Mouse (Mus musculus): Measurements from ENCODE around the gene Xrcc3.

Gene Xrcc3

GRCm38 (mm10) chr12:111813766-111814617, at the start of gene Xrcc3, which contains the start of gene Zfyve21:
Gene Xrcc3, minus strand, starts transcription at chr12:111813873.
Gene Zfyve21, plus strand, starts transcription at chr12:111814170.
- peak; percentile 98 for DNase-seq (ENCODE audit: low read depth)

DNA sequence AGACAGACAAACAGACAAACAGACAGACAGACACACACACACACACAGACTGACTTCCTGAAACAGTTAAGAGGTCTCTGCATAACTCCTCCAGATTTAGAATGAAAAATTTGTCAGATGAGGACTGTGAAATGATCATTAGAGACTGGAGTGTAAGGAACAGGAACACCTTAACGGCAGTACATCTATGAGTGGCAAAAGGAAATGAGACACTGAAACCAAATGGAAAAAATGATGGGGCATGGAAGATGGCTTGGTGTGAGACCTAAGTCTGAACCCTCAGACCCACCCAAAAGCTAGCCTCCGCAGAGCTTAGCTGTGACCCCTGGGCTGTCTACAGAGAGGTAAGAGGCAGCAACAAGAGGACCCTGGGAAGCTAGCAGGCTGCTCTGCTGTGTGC, 41.8 kb upstream of the Xrcc3 start:
- DNase-seq (ENCODE audit: low read depth): no peak

DNA sequence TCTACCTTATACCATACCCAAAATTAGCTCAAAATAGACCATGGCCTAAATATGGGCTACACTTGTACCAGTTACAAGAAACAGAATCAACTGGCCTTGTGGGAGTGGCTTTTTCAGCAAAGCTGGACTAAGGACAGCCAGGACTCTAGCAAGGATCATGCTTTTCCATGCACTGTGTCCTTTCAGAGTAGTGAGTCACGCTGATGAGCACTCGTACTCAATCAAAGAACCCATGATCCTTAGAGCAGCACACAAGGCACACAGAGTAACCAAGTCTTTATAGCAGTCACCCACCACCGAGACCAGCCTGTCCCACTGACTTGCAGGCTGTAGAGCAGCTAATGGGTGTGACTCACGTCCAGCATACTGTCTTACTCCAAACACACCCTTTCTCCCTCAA, 39.9 kb upstream of the Xrcc3 start:
- no peak for DNase-seq (ENCODE audit: low read depth)

DNA sequence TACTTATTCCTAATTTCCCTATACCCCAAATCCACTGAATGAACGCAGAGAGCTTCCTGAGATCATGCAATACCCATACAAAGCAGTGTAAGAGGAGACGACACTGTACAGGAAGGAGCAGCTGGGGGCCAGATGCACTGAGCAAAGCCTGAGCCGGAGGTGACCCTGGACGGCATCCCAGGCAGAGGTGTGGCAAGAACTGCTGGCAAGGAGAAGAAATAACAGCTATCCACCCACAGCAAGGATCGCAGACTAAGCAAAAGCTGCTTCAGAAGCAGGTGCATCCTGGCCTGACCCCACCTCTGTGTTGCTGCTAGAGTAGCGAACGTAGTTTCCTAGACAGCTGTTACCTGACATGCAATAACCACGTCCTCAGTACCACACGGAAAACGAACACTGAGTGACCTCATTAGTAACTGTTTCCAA, 39.4 kb upstream of the Xrcc3 start:
- DNase-seq (ENCODE audit: low read depth): no peak

GRCm38 (mm10) chr12:111851745-111852144, 38.1 kb upstream of the Xrcc3 start:
- DNase-seq (ENCODE audit: low read depth): no peak

DNA sequence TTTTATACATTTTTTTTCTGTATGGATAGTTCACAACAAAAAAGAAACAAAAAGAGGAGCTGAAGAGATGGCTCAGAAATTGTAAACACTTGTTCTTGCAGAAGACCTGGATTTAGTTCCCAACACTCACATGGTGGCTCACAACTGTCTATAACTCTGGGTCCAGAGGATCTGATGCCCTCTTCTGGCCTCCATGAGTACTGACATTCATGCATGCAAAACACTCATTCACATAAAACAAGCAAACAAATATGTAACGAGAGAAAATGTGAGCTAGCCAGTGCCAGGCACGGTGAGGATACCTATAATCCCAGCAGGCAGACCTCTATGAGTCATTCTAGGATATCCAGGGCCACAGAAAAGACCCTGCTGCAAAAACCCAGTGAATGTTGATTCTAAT, 37.6 kb upstream of the Xrcc3 start:
- no peak for DNase-seq (ENCODE audit: low read depth)

DNA sequence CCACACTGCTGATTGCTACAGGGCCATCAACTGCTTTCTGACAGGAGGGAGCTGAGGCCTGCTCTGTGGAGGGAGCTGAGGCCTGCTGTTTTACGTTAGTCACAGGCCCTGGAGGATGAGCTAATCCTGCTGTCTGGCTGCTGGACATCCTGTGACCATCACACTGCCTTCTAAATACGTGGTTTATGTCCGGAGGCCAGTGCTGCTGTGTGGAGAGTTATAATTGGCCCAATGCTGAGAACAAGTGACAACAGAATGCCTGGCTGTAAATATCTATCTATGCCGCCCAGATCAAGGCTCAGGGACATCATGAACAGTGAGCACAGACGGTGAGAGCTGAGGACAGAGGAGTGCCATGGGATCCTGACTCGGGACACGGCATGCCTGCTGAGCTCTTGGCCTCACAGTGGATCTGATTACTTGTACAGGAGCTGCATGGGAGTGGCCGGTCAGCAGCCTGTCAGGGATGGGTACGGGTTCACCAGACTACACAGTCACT, 34.7 kb upstream of the Xrcc3 start:
- DNase-seq (ENCODE audit: low read depth): no peak

- no peak for DNase-seq (ENCODE audit: low read depth)
These were observed 33.1 kb upstream of the Xrcc3 start for GRCm38 (mm10) chr12:111846815-111847214.

GRCm38 (mm10) chr12:111845953-111846352, 32.3 kb upstream of the Xrcc3 start:
- no peak for DNase-seq (ENCODE audit: low read depth)

DNA sequence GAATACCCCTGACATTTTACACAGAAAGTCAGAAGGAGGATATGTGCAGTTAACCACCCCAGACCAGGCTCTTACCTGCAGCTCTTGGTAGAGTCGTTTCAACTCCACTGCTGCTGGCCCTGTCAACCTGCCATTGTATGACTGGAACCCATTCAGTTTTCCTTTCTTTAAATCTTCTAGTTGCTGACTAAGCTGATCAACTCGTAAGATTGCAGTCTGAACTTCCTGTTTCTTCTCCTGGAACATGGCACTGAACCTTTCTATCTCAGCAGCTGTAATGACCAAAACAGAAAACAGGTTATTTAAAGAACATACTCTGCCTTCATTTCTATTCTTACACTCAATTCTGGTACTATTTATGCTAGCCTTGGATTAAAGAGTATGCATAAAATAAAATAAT, 29.8 kb upstream of the Xrcc3 start:
- no peak for DNase-seq (ENCODE audit: low read depth)

GRCm38 (mm10) chr12:111842565-111843433, 29.1 kb upstream of the Xrcc3 start:
- no peak for DNase-seq (ENCODE audit: low read depth)

DNA sequence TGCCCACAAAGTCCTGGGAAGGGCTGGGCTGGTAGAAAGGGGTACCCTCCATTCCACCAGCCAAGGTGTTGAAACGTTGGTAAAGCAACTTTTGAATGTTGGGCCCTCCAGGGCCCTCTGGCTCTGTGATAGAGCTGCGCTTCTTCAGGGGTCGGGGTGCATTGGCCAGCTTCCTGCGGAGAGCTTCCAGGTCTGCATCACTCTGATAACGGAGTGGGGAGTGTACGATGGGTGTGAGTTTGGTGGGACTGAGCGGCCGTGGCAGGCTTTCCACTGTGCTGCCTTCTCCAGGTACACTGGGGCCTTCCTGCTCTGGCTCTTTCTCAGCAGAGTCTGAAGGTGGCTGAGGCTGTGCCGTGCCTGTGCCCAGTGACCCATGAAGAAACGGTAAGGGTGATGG, 19.8 kb upstream of the Xrcc3 start:
- DNase-seq (ENCODE audit: low read depth): no peak

DNA sequence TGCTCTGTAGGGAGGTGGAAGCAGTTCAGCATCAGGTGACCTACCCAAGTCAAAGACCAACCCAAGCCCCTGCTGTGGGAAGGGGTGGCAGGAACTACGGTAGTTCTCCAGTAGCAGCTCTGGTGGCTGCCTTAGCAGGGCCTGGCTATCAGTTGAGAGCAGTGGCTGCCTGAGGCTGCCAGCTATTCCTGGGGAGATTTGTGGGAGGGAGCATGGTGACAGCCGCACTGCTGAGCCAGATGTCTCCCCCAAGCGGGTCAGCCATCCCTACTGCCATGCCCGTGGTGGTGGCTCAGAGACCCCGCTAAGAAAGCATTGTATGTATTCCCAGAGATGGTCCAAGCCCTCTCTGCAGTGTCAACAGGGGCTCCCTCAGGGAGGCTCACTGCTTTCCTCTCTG, 19.0 kb upstream of the Xrcc3 start:
- DNase-seq (ENCODE audit: low read depth): no peak

GRCm38 (mm10) chr12:111830375-111830774, 16.7 kb upstream of the Xrcc3 start:
- no peak for DNase-seq (ENCODE audit: low read depth)

DNA sequence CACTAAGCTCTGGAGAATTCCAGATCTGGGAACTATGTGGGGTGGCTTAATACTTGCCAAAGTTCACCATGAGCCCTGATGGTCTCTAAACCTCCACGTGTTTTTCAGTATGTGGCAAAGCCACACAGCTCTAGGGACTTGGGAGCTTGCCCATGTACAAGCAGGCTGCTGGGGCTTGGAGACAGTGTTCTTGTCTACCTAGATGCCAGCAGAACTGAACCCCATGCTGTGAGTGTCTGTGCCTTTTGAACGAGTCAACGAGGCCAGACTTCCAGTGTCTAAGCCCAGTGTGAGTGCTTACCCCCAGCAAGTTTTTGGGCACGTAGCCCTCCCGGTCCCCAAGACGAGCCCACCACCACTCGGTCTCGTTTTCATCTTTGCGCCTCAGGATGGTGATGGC, 16.3 kb upstream of the Xrcc3 start:
- no peak for DNase-seq (ENCODE audit: low read depth)

- DNase-seq (ENCODE audit: low read depth): no peak
These were observed 15.8 kb upstream of the Xrcc3 start for GRCm38 (mm10) chr12:111829447-111829846.

DNA sequence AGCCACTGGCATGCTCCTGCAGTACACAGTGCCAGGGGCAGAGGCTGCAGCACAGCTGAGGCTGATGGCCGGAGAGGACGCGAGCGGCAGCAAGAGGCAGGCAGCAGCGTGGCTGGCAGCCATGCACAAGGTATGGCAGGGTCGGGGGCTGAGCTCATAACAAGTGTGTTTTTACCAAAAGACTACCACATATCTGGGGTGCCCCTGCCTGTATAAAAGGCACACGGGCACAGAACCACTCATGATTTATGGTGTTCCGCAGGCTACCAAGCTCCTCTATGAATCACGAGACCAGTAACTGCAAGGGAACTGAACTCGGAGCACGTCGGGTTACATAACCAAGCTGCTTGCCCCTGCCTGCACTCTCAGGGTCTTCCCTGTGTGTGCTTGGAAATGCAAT, 13.9 kb upstream of the Xrcc3 start:
- DNase-seq (ENCODE audit: low read depth): no peak

DNA sequence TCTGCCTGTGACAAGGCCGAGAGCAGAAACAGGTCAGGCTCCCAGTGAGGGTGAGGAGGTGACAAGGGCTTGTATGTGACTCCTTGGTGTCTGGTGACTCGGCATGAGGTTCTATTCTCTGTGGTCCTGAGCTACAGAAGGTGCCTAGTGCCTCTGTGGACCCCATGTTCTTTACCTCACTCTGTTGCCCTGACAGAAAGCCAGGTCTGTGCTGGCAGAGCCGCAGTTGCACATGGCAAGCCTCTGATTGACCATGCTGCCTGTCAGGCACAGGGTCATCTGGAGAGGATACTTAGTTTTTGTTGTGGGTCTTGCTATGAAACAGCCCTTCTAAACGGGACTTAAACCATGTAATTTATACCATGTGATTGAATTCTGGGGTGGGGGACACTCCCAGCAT, 8.3 kb upstream of the Xrcc3 start:
- DNase-seq (ENCODE audit: low read depth): no peak

- no peak for DNase-seq (ENCODE audit: low read depth)
These were observed 7.0 kb upstream of the Xrcc3 start for GRCm38 (mm10) chr12:111820708-111821107.

GRCm38 (mm10) chr12:111819936-111820335, 6.3 kb upstream of the Xrcc3 start:
- no peak for DNase-seq (ENCODE audit: low read depth)

- no peak for DNase-seq (ENCODE audit: low read depth)
These were observed 4.3 kb upstream of the Xrcc3 start for GRCm38 (mm10) chr12:111817991-111818390.

DNA sequence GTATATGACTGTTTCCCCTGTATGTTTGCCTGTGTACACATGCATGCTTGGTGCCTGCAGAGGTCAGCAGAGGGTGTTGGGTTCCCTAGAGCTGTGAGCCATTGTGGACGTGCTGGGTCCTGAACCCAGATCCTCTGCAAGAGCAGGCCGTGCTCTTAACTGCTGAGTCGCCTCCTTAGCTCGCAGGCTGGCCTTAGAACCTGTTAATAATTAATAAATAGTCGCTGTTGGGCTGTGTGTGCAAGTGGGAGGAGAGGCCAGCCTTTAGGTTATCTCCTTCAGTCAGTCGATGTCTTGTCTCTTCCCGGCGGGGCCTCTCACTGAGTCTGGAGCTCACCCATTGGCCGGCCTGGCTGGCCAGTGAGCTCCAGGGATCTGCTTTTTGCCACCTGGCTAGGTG, 3.3 kb upstream of the Xrcc3 start:
- no peak for DNase-seq (ENCODE audit: low read depth)

DNA sequence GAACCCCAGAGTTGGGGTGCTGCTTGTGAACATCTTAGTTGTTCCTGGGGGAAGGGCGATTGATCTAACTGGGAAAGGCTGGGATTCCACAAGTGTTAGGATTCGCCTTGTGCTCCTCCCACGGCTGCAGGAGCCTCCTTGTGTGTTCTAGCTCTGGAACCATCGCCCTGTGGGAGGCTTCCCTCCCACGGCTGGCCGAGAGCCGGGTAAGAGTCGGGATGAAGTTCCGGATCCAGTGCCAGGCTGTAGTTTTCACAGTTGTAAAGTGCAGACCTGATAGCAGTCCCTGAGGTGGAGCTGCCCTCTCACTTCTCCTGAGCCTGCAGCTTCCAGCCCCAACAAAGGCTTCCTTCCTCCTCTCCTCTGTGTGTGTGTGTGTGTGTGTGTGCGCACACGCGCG, 2.9 kb upstream of the Xrcc3 start:
- no peak for DNase-seq (ENCODE audit: low read depth)
